Mouse (Mus musculus) splenic B cell, adult 2 months (primary cell): Measurements from ENCODE around the gene Slc9a8.
"Not testable (repeated sequence)": the region's sequence is repeated elsewhere in the genome, so short reads cannot be mapped to it uniquely, and the experiment has no call there.

Experiments
- DNase-seq: peaks from one replicate; pipeline ENCODE4 v3.0.0-alpha.2; 2011; ENCODE audit warnings: low read depth, low spot score
- H3K27me3 ChIP-seq: 2 replicates; pipeline ENCODE4 v1.6.1; 2012; ENCODE audit warnings: mild to moderate bottlenecking, low read length, moderate library complexity, mixed read lengths; ENCODE audit not compliant: control insufficient read depth, poor library complexity, insufficient read depth, severe bottlenecking
- H3K36me3 ChIP-seq: 2 replicates; pipeline ENCODE4 v1.6.1; 2012; ENCODE audit warnings: mild to moderate bottlenecking, low read length, moderate library complexity, mixed read lengths; ENCODE audit not compliant: control insufficient read depth, poor library complexity, insufficient read depth, severe bottlenecking

Gene Slc9a8

GRCm38 (mm10) chr2:167396420-167396819, 25.1 kb upstream of the Slc9a8 start:
- H3K27me3 ChIP-seq, DNase-seq, H3K36me3 ChIP-seq: not testable (repeated sequence)

- DNase-seq = no peak
- no peaks in the 10 kb centered on the region for H3K27me3 ChIP-seq
- no peaks in the 10 kb centered on the region for H3K36me3 ChIP-seq
These were observed 22.5 kb upstream of the Slc9a8 start for GRCm38 (mm10) chr2:167399012-167399411.

- no peaks in the 10 kb centered on the region for H3K27me3 ChIP-seq
- no peaks in the 10 kb centered on the region for H3K36me3 ChIP-seq
- no peak for DNase-seq
These were observed 21.9 kb upstream of the Slc9a8 start for GRCm38 (mm10) chr2:167399646-167400045.

- no peaks in the 10 kb centered on the region for H3K36me3 ChIP-seq
- no peak for DNase-seq
- H3K27me3 ChIP-seq = no peaks in the 10 kb centered on the region
These were observed 18.4 kb upstream of the Slc9a8 start for GRCm38 (mm10) chr2:167403085-167403484.

- no peak for DNase-seq
- Histone ChIP-seq H3K36me3 (no peaks in the 10 kb centered on the region), H3K27me3 (no peaks in the 10 kb centered on the region)
These were observed 16.2 kb upstream of the Slc9a8 start for GRCm38 (mm10) chr2:167405101-167405880.

GRCm38 (mm10) chr2:167407296-167407929, 14.1 kb upstream of the Slc9a8 start:
- Histone ChIP-seq H3K36me3 (no peaks in the 10 kb centered on the region), H3K27me3 (no peaks in the 10 kb centered on the region)
- no peak for DNase-seq

GRCm38 (mm10) chr2:167414461-167414860, 7.1 kb upstream of the Slc9a8 start:
- no peak for DNase-seq
- H3K27me3 ChIP-seq = no peaks in the 10 kb centered on the region

GRCm38 (mm10) chr2:167415970-167416563, 5.4 kb upstream of the Slc9a8 start:
- Histone ChIP-seq H3K27me3 (no peaks in the 10 kb centered on the region), H3K36me3 (no peaks in the 10 kb centered on the region)
- DNase-seq = no peak

More at GRCm38 (mm10) chr2:167414461-167414860, 7.1 kb upstream of the Slc9a8 start:
- no peaks in the 10 kb centered on the region for H3K36me3 ChIP-seq

- Histone ChIP-seq H3K27me3 (no peaks in the 10 kb centered on the region), H3K36me3 (no peaks in the 10 kb centered on the region)
- no peak for DNase-seq
These were observed 4.5 kb upstream of the Slc9a8 start for GRCm38 (mm10) chr2:167417048-167417447.

- H3K36me3 ChIP-seq = no peaks in the 10 kb centered on the region
- no peaks in the 10 kb centered on the region for H3K27me3 ChIP-seq
- peak; percentile 82 for DNase-seq
These were observed 3.8 kb upstream of the Slc9a8 start for GRCm38 (mm10) chr2:167417694-167418093.

- DNase-seq = peak; percentile 95
- H3K36me3 ChIP-seq = no peaks in the 10 kb centered on the region; the same call in 1 of the 2 replicates
- no peaks in the 10 kb centered on the region for H3K27me3 ChIP-seq
These were observed 2.3 kb upstream of the Slc9a8 start for GRCm38 (mm10) chr2:167419204-167419603.

GRCm38 (mm10) chr2:167420811-167421241, 686 bp upstream of the Slc9a8 start:
- no peak for DNase-seq
- Histone ChIP-seq H3K27me3 (no peaks in the 10 kb centered on the region), H3K36me3 (peaks cover 13% of the 10 kb centered on the region)

GRCm38 (mm10) chr2:167422150-167422470, 598 bp downstream of the Slc9a8 start:
- Histone ChIP-seq H3K36me3 (peaks cover 14% of the 10 kb centered on the region), H3K27me3 (no peaks in the 10 kb centered on the region)
- no peak for DNase-seq

- Histone ChIP-seq H3K27me3 (no peaks in the 10 kb centered on the region), H3K36me3 (peaks cover 14% of the 10 kb centered on the region)
- DNase-seq = no peak
These were observed 1.6 kb downstream of the Slc9a8 start for GRCm38 (mm10) chr2:167423031-167423611.

GRCm38 (mm10) chr2:167424040-167424439, 2.5 kb downstream of the Slc9a8 start:
- no peak for DNase-seq
- no peaks in the 10 kb centered on the region for H3K27me3 ChIP-seq
- peaks cover 17% of the 10 kb centered on the region for H3K36me3 ChIP-seq
